Mouse (Mus musculus) lung, postnatal 0 days (tissue): ENCODE data around the gene Btbd3.

Source experiments
- CTCF ChIP-seq: IDR thresholded peaks from 2 replicates; pipeline ENCODE4 v1.5.1; 2016; ENCODE audit warnings: antibody characterized with exemption, mild to moderate bottlenecking
- EP300 ChIP-seq: IDR thresholded peaks from 2 replicates; pipeline ENCODE4 v1.6.1; 2016; ENCODE audit warnings: antibody characterized with exemption, mild to moderate bottlenecking, control low read depth

GRCm38 (mm10) chr2:138256411-138256810 lies at the start of gene Btbd3:
- TF ChIP-seq CTCF (peak; percentile 26; the same call in 1 of the 2 replicates), EP300 (peak; percentile 28; the same call in 1 of the 2 replicates)
